Mouse (Mus musculus) heart, embryonic 13.5 days (tissue): ENCODE measurements at regions not wholly inside any gene's neighbourhood (a gene's known extent, or its start where the extent isn't known, plus 50 kb on each side); places are given as distances from the start of the nearest gene placed in this dataset.

ENCODE experiments used
- ATAC-seq: fragments of 200-750 bp; cut with Nextera tagmentation; 2 replicates; pipeline ENCODE4 v1.8.0; 2017; ENCODE audit warnings: moderate TSS enrichment; ENCODE audit not compliant: insufficient number of reproducible peaks, low FRiP score, low TSS enrichment; ENCODE audit errors: extremely low read depth
- H3K27ac ChIP-seq: fragments of 300-500 bp; sonication (generic); replicated peaks from 2 replicates; pipeline ENCODE4 v1.5.1; 2015; ENCODE audit warnings: moderate library complexity, mild to moderate bottlenecking, inconsistent platforms
- H3K27me3 ChIP-seq: fragments of 300-500 bp; sonication (generic); replicated peaks from 2 replicates; pipeline ENCODE4 v1.6.1; 2015; ENCODE audit warnings: mild to moderate bottlenecking, inconsistent platforms
- H3K36me3 ChIP-seq: fragments of 300-500 bp; sonication (generic); 2 replicates; pipeline ENCODE4 v1.6.1; 2015; ENCODE audit warnings: mild to moderate bottlenecking, inconsistent platforms
- H3K4me1 ChIP-seq: fragments of 300-500 bp; sonication (generic); 2 replicates; pipeline ENCODE4 v1.6.1; 2015; ENCODE audit warnings: inconsistent platforms
- H3K4me2 ChIP-seq: fragments of 300-500 bp; sonication (generic); 2 replicates; pipeline ENCODE4 v1.6.1; 2015; ENCODE audit warnings: inconsistent platforms, mild to moderate bottlenecking, moderate library complexity
- H3K4me3 ChIP-seq: fragments of 300-500 bp; sonication (generic); 2 replicates; pipeline ENCODE4 v1.5.1; 2015; ENCODE audit warnings: moderate library complexity, mild to moderate bottlenecking, inconsistent platforms
- H3K9ac ChIP-seq: fragments of 300-500 bp; sonication (generic); 2 replicates; pipeline ENCODE4 v1.6.1; 2015; ENCODE audit warnings: inconsistent platforms, mild to moderate bottlenecking, moderate library complexity
- H3K9me3 ChIP-seq: fragments of 300-500 bp; sonication (generic); 2 replicates; pipeline ENCODE4 v1.6.1; 2016; ENCODE audit warnings: inconsistent platforms
- WGBS: fragments of 180-500 bp; shearing (Covaris S2); methylation state at CpG from one replicate; pipeline ENCODE4 v1.1.7; 2015; ENCODE audit warnings: mixed read lengths; 5-methylcytosine and 5-hydroxymethylcytosine counted together

DNA sequence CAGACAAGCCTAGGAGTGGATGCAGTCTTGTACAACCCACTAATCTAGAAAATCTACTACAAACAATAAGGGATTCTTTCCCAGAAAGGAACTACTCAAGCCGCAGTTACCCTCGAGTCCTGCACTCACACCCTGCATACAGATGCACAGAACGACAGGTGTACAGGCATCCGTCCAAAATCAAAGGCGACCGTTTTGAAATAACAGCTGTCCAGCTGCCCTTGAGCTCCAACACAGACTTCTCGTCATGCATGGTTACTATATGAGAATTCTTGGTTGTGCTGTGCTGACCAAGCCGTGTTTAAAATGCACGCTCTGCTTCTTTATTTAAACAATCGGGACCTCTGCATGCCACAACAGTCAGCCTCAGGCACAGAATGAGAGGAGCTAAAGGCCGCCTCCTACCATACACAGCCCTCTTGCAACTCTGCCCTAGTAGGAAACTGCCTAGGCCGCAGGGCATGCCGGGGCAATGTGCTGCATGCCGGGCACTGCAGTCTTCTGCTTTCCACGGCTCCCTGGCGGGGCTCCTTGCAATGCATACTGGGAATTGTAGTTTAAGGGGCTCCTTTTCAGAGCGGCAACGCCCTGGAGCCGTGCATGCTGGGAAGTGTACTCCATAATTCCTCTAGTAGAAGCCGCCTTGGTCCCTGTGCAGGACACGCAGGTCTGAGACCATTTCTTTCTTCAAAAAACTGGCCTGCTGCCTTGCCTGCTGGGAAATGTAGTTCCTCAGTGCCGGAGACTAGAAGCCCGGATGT is 237.4 kb upstream of the Myt1l start:
- WGBS: 16% methylated on average over 23 of the region's 23 CpGs

DNA sequence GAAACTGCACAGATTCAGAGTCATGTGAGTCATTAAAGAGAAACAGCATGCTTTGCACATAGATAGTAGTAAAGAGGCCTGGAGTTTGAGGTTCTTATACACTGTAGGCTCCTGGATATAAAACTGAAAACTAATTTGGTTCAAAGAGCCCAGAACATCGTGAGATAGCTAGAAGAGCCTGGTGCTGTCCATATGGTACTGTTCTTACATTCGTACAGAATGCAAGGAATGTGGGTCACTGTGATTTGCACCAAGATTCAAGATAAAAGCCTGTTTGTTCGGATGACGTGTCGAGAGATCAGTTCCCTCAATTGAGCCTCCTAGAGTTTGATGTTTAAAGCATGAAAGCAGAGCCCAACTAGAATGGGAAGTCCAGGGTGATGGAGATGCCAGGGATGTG is 230.2 kb upstream of the Myt1l start:
- H3K4me3 ChIP-seq: no peak overlapping the region
- H3K9me3 ChIP-seq: no peaks in the 10 kb centered on the region
- no peaks in the 10 kb centered on the region for H3K4me1 ChIP-seq
- no peaks in the 10 kb centered on the region for H3K36me3 ChIP-seq
- H3K9ac ChIP-seq: no peak overlapping the region
- H3K27ac ChIP-seq: no peak overlapping the region
- ATAC-seq: no peak
- H3K4me2 ChIP-seq: no peak overlapping the region
- WGBS: 47% methylated on average over 5 of the region's 5 CpGs
- H3K27me3 ChIP-seq: no peaks in the 10 kb centered on the region

More for the DNA sequence above, 237.4 kb upstream of the Myt1l start:
- peak; percentile 96 for ATAC-seq
- peak overlapping the region; percentile 70 for H3K27ac ChIP-seq
- H3K4me3 ChIP-seq: peak overlapping the region; percentile 46
- H3K4me2 ChIP-seq: peak overlapping the region; percentile 66
- no peaks in the 10 kb centered on the region for H3K9me3 ChIP-seq
- H3K9ac ChIP-seq: peak overlapping the region; percentile 79
- H3K4me1 ChIP-seq: peaks cover 13% of the 10 kb centered on the region
- H3K36me3 ChIP-seq: no peaks in the 10 kb centered on the region
- H3K27me3 ChIP-seq: no peaks in the 10 kb centered on the region

DNA sequence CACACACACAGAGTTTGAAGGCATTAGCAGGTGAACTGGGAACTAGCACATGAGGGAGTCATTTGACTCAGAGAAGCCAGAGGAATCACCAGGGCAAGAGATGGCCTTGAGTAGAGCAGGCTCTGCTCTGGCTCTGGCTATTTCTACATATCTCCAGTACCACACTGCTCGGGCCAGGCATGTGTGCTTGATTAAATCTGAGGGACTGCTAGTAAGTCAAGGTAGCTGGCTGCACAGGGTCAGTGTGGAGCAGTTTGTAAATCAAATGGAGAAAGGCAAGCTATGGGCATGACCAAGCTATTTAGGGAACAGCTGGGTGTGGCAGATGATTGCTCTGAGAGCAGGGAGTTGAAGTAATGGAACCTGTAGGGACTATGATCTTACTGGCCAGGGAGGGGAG is 212.5 kb upstream of the Myt1l start:
- no peaks in the 10 kb centered on the region for H3K27me3 ChIP-seq
- H3K4me3 ChIP-seq: no peak overlapping the region
- H3K4me1 ChIP-seq: no peaks in the 10 kb centered on the region
- H3K9ac ChIP-seq: no peak overlapping the region
- H3K36me3 ChIP-seq: no peaks in the 10 kb centered on the region
- H3K9me3 ChIP-seq: no peaks in the 10 kb centered on the region
- H3K27ac ChIP-seq: no peak overlapping the region
- no peak for ATAC-seq
- H3K4me2 ChIP-seq: no peak overlapping the region
- 48% methylated on average over 1 of the region's 1 CpGs for WGBS

DNA sequence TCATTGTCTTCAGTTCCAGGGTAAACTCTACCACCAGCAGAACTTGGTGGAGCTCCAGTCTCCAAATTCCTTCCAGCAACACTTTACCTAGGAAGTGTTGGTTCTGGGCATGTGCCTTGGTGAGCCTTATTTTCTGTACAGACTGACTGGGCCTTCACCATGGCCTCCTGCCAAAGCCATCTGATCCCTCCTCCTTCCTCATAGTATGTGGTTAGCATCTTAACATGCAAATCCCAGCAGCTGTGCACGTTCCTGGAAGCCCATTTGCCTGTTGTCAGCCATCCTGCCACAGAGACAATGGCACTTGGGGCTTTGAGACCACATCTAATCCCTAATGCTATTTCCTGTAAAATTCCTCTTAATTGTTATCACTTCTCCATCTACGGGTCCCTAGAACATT is 206.7 kb upstream of the Myt1l start:
- ATAC-seq: no peak
- Histone ChIP-seq H3K27me3 (no peaks in the 10 kb centered on the region), H3K9me3 (no peaks in the 10 kb centered on the region), H3K9ac (no peak overlapping the region), H3K4me2 (no peak overlapping the region), H3K4me1 (no peaks in the 10 kb centered on the region), H3K4me3 (no peak overlapping the region), H3K27ac (no peak overlapping the region), H3K36me3 (no peaks in the 10 kb centered on the region)
- WGBS: 54% methylated on average over 2 of the region's 2 CpGs

DNA sequence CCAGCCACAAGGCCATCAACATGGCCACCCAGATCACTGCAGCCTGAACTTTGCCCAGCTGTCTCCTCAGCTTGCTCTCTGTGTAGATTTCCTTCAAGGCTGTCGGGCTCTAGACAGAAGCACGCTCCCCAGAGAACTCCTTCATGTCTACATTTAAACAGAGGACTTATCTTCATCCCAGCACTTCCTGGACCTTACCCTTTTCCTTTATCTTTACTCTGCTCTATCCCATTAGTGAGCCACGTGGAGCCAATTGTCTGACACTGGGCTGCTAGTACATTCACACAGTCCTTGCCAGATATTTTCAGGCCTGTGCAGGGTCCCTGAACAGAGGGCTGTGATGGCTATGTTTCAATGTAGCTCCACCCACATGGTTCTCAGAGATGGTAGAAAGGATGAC is 204.7 kb upstream of the Myt1l start:
- Histone ChIP-seq H3K4me3 (no peak overlapping the region), H3K27ac (no peak overlapping the region), H3K4me1 (no peaks in the 10 kb centered on the region), H3K36me3 (no peaks in the 10 kb centered on the region), H3K9ac (no peak overlapping the region), H3K4me2 (no peak overlapping the region), H3K9me3 (no peaks in the 10 kb centered on the region), H3K27me3 (no peaks in the 10 kb centered on the region)
- ATAC-seq: 0 out of 2 replicates have a peak, but pooled peaks have one; percentile 58
- 20% methylated on average over 3 of the region's 3 CpGs for WGBS

DNA sequence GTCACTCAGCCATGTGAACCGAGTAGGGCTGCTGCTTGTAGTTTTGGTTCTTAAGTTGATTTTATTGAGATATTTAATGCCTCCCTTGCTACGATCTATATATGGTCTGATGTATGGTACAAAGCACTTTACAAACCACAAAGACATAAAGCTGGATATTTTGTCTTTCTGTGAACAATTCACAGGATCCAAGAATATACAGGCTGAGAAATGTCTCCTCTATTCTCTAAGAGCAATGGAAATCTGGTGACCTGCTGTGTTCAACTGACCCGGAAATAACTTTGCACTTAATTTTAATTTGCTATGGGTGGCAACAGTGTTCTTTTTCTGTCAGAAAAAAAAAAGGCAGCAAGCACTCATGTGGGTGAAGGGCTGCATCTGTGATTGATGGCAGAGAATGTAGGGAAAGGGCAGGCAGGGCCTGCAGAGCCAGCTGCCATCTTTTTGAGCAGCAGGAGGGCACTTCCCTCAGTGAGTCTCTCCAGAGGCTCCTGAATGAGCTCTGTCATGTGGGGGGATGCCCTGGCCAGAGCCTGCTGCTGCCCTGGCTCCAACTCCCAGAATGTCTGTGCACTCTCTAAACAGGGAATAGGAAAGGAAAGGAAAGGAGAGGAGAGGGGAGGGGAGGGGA is 192.2 kb upstream of the Myt1l start:
- Histone ChIP-seq H3K4me1 (no peaks in the 10 kb centered on the region), H3K4me3 (no peak overlapping the region), H3K9me3 (no peaks in the 10 kb centered on the region), H3K27me3 (peaks cover 6% of the 10 kb centered on the region; the same call in 1 of the 2 replicates), H3K9ac (no peak overlapping the region), H3K27ac (no peak overlapping the region), H3K36me3 (no peaks in the 10 kb centered on the region), H3K4me2 (no peak overlapping the region)
- ATAC-seq: no peak
- 69% methylated on average over 3 of the region's 3 CpGs for WGBS

DNA sequence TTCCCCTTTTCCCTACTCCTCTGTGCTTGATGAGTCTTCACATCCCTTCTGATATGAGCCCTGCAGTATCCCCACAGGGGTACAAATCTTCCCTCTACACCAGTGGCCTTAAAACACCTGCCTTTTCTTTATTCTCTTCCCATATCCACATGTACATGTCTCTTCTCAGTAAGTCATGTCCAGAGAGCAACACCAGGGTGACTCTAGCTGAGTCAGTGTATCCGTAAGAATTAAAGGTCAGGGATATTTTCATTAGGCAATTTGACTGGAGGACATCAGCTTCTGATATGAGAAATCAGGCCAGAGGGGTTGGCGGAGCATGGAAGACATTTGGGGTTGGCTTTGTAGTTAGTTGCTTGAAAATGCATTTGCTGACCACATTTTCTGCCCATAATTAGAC is 190.8 kb upstream of the Myt1l start:
- H3K9me3 ChIP-seq: no peaks in the 10 kb centered on the region
- no peak overlapping the region for H3K27ac ChIP-seq
- WGBS: 79% methylated on average over 2 of the region's 2 CpGs
- no peak overlapping the region for H3K4me2 ChIP-seq
- no peaks in the 10 kb centered on the region for H3K4me1 ChIP-seq
- H3K4me3 ChIP-seq: no peak overlapping the region
- no peak overlapping the region for H3K9ac ChIP-seq
- H3K36me3 ChIP-seq: no peaks in the 10 kb centered on the region
- H3K27me3 ChIP-seq: peaks cover 6% of the 10 kb centered on the region; the same call in 1 of the 2 replicates
- ATAC-seq: no peak

DNA sequence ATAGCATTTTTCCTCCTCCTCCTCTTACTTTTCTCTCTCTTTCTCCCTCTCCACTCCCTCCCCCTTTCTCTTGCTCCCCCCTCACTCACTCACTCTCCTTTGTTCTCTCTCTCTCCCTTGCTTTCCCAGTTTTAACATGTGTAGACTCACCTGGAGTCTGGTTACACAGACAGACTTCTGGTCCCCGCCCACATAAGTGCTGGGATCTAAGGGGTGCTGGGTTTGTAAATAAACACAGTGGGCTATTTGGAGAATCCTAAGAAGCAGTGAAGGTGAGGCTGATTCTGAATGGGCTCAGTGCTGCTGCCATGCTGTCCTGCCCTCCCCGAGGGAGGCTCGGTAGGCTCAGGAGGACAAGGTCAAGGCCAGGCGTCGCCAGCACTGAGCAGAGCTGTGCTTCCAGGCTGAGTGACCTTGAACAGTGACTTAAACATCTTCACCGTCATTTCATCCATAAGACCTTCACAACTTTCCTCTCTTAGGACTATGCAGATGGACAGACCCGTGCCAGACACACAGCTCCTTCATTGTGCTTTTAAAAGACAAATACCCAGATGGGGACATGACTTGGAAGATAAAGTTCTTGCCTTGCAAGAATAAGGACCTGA is 186.7 kb upstream of the Myt1l start:
- Histone ChIP-seq H3K36me3 (no peaks in the 10 kb centered on the region), H3K9me3 (no peaks in the 10 kb centered on the region), H3K4me2 (no peak overlapping the region), H3K27me3 (peaks cover 11% of the 10 kb centered on the region), H3K9ac (no peak overlapping the region), H3K4me1 (no peaks in the 10 kb centered on the region), H3K27ac (no peak overlapping the region), H3K4me3 (no peak overlapping the region)
- no peak for ATAC-seq
- WGBS: 44% methylated on average over 7 of the region's 7 CpGs

DNA sequence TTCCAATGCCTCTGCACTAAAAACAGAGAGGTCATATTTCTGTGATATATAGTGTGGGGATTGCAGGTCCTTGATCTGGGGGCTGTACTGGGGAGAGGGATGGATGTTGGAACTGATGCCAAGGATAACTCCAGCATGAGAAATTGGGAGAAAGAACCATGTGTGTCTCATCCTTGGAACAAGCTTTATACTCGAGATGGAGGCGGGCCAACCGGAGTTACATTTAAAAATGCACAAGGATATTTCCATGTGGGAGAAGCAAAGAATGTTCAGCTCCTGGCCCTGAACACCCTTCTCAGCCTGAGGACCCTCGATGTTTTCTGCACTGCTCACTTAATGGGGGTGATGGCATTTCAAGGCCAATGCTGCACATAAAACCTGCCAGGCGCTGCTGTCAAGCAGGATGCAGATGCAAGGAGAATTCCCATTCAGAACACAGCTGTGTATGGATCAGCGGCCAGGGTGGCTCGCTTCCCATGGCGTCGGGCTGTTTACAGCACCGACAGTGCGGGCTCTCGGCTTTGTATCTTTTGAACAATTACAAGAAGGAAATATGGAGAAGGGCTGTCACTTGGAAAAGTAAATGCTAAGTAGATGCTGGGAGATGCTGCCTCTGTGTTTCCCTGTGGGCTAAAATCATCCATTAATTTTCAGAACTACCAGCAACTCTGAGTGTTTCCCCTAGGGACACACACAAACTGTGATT is 184.9 kb upstream of the Myt1l start:
- no peak overlapping the region for H3K4me2 ChIP-seq
- peaks cover 2% of the 10 kb centered on the region for H3K4me1 ChIP-seq
- ATAC-seq: no peak
- H3K27ac ChIP-seq: no peak overlapping the region
- peaks cover 5% of the 10 kb centered on the region for H3K27me3 ChIP-seq
- H3K36me3 ChIP-seq: no peaks in the 10 kb centered on the region
- H3K9ac ChIP-seq: no peak overlapping the region
- WGBS: 76% methylated on average over 12 of the region's 12 CpGs
- H3K9me3 ChIP-seq: no peaks in the 10 kb centered on the region
- no peak overlapping the region for H3K4me3 ChIP-seq

DNA sequence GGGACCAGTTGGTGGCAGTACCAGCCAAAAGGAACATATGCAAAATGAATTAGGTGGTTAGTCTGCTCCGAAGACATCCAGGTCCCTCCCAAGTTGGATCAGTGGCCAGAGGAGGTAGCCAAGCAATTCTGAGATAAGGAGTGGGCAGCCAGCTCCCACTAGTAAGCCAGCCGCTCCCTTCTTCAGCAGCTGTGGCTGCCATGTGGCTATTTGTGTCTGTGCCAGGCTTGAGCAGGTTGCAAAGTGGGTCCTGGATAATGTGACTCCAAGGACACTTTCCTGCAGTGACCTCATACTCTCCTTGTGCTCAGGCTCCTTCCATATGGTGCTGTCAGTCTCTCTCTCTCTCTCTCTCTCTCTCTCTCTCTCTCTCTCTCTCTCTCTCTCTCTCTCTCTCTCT is 179.5 kb upstream of the Myt1l start:
- Histone ChIP-seq H3K27ac (0 out of 2 replicates have a peak overlapping the region, but pooled peaks have one; percentile 20), H3K27me3 (peaks cover 5% of the 10 kb centered on the region), H3K4me1 (peaks cover 17% of the 10 kb centered on the region), H3K9me3 (no peaks in the 10 kb centered on the region), H3K36me3 (no peaks in the 10 kb centered on the region), H3K9ac (no peak overlapping the region), H3K4me2 (no peak overlapping the region), H3K4me3 (no peak overlapping the region)
- ATAC-seq: peak; percentile 5; the same call in 1 of the 2 replicates
- 33% methylated on average over 2 of the region's 2 CpGs for WGBS

DNA sequence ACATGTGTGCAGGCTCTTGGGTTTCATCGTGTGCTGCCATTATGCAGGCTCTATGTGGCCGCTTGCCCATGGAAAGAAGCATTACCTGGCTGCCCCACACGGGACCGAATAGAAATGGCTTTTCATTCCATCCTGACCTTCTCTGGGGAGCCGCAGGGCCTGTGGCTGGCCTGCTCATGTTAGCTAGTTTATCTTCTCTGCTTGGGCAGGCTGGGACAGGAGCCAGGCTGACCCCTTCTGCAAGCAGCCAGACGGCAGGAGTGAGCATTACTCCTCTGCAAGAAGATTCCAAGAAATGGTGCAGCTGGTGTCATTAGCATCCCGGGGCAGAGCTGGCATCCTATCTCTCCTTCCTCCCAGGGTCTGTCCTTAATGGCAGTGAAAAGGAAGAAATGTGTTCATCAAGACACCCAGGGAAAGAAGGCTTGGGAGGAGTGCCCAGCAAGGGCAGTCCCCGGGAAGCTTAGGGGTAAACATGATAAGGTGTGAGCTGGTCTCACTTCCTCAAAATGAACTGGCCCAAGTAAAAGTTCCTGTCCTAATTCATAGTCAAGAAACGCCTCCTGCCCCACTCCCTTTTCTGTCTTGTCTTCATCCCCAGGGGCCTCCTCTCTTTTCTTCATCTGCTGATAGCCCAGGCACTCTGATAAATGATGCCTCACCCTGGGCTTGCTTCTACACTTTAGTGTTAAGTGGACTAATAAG is 178.9 kb upstream of the Myt1l start:
- Histone ChIP-seq H3K36me3 (no peaks in the 10 kb centered on the region), H3K4me1 (peaks cover 17% of the 10 kb centered on the region), H3K27ac (0 out of 2 replicates have a peak overlapping the region, but pooled peaks have one; percentile 20), H3K27me3 (peaks cover 5% of the 10 kb centered on the region), H3K4me3 (no peak overlapping the region), H3K4me2 (no peak overlapping the region), H3K9ac (no peak overlapping the region), H3K9me3 (no peaks in the 10 kb centered on the region)
- no peak for ATAC-seq
- whole genome bisulfite sequencing: 36% methylated on average over 9 of the region's 9 CpGs
